Mouse (Mus musculus) stomach, postnatal 0 days (tissue): Measurements from ENCODE around the gene Saxo1.

Experiments
- CTCF ChIP-seq: IDR thresholded peaks from 2 replicates; pipeline ENCODE4 v1.5.1; 2016; ENCODE audit warnings: antibody characterized with exemption, low read depth, mild to moderate bottlenecking, moderate library complexity
- EP300 ChIP-seq: optimal IDR thresholded peaks from 2 replicates; pipeline ENCODE3; 2016; ENCODE audit warnings: antibody characterized with exemption

DNA sequence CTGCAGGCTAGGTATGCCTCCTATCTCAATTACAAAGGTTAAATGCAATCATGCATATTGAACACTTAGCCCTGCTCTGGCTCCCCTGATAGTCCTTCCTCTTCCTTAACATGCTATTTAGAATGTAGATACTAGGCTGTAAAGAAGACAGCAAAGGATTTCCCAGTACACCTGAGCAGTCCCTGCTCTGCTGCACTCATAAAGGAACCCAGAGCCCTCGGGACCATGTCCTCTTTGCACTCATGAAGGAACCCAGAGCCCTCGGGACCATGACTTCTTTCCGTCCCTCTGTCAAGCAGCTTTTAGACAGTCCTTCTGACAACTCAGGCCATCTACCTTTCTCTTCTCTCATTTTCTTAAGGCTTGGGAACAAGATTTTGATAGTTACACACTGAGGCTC, 22.5 kb upstream of the Saxo1 start:
- no peak for TF ChIP-seq CTCF
- TF ChIP-seq EP300: no peak
